Mouse (Mus musculus) left cerebral cortex, adult 6 months (tissue): ENCODE results near the gene Pls3. TPM values are rescaled to one million over a fixed set of nuclear protein-coding genes. Genes with fewer than 3 reads are reported as not detected.

Source experiments
- long read RNA-seq, 2 experiments: library from polyadenylated mRNA; unstranded; transcript quantifications; one replicate each; pipeline ENCODE4 v2.0.0; 2019 to 2020
- polyA plus RNA-seq: library from polyadenylated mRNA; unstranded; fragments of <200 nt; fragmentation: Nextera tagmentation; gene quantifications from 2 replicates; pipeline ENCODE4 v1.2.3, GENCODE M21; 2021

Pls3 gene
- polyA plus RNA-seq, result 68.6 and 80.9 TPM in 2 replicates
- long read RNA-seq, experiment 1, transcript Pls3-204 (16 exons, 3,149 nt), result major isoform, 54 of 405 reads
- long read RNA-seq, experiment 1, transcript Pls3-201 (16 exons, 3,242 nt), result minor isoform, 6 of 405 reads
- long read RNA-seq, experiment 1, partial matches to known transcripts, result 26 of 405 reads
- long read RNA-seq, experiment 1, other reads (novel, unspliced or antisense), result 314 of 405 reads
- long read RNA-seq, experiment 2, transcript Pls3-204 (16 exons, 3,149 nt), result major isoform, 13 of 107 reads
- long read RNA-seq, experiment 2, partial matches to known transcripts, result 19 of 107 reads
- long read RNA-seq, experiment 2, other reads (novel, unspliced or antisense), result 73 of 107 reads

DNA sequence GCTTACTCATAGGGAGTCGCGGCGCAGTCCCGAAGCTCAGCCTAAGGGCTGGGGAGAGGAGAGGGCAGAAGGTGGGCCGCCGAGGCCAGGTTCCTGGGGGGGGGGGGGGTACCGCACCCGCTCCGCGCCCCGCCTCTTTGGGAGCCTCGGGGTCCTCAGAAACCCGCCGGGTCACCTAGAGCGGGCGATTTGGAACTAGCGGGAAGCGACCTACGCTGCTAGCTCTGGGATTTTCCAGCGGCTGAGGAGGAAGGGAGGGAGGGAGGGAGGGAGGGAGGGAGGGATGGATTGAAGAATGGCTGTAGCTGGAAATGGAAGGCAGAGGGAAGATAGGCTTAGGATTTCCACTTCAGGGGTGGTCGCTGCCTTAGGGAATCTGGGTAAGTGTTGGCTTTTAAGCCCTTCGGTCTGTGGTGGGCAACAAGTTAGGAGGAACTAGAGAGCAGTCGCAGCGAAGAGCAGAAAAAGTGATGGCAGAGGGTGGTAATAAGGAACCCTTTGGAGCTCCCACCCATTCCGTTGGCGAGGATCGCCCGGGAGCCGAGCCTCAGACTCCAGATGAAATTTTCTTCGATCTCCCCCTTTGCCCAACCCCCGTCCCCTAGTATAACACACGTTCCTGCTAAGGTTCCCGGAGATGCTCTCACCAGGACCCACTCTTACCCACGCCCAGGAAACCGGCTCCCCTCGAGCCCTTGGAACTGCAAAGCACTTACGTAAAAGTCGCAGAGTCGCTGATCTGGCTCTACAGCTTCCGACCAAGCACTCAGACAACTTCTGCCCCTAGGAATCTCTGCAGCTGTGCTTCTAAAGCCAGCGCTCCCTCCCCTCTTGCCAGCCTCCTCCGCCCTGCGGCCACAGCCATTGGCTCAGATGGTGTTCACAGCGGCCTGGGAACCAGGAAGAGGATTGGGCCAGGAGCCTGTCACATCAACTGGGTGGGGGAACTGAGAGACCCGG is at the start of gene Pls3:
TSS of gene Pls3 (minus strand) at position 851 of the 960 bp plus-strand sequence.

